In the genomic region with DNA sequence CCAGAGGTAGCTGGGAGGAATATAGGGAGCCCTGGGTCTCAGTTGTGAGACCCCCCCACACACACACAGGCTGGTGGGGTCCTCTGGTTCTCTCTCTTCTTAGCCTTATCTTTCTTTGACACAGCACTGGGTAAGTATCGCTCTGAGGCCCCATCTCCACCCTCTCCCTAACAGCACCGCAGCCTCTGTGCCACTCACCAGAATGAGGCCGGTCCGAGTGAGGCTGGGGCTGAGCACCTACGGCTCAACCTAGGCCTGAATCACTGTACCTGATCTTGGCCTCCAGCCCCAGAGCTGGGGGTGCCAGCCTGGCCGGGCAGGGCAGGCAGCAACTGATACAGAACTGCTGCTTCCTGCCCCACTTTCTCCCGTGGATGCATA, we compare ENCODE assay signal across 18 mouse cellular contexts. TPM values are rescaled to one million over a fixed set of nuclear protein-coding genes. Genes with fewer than 3 reads are reported as not detected.
A peak's percentile ranks its signal among the peaks of the same experiment; 100 is the strongest.
DNase-seq lines count a peak whose midpoint lies in the region; ATAC-seq and TF ChIP-seq lines count a peak whose summit lies in the region.
"Had no signal": no experiment of that assay in that cellular context is flagged by ENCODE, and none has a peak within 500 bp of the region (broad histone marks: within the 10 kb centered on the region; RNA-seq: fewer than 3 reads in every experiment).

No protein-coding gene starts in this region.

- 87% methylated on average over 7 of the region's 7 CpGs for WGBS in hindbrain, embryonic 10.5 days
- 90% methylated on average over 7 of the region's 7 CpGs for WGBS in hindbrain, embryonic 14.5 days
- WGBS in kidney, adult 2 months: 90% methylated on average over 7 of the region's 7 CpGs

- TF ChIP-seq POLR2A in kidney, adult 2 months (IDR thresholded peaks at IDR 0.05; ENCODE audit: low read depth, low read length): no peak

- H3K27me3 ChIP-seq in hindbrain, embryonic 10.5 days (ENCODE audit: insufficient read depth, poor library complexity, severe bottlenecking): 0 out of 2 replicates have a peak, but pooled peaks cover 3% of the 10 kb centered on the region
- H3K27me3 ChIP-seq in hindbrain, embryonic 14.5 days (ENCODE audit: control insufficient read depth, insufficient read depth, low read length): no peaks in the 10 kb centered on the region
- H3K27me3 ChIP-seq in kidney, adult 2 months (replicated peaks; ENCODE audit: control insufficient read depth, insufficient read depth, low read length): no peaks in the 10 kb centered on the region

- no peaks in the 10 kb centered on the region for H3K9me3 ChIP-seq in hindbrain, embryonic 10.5 days
- no peaks in the 10 kb centered on the region for H3K9me3 ChIP-seq in hindbrain, embryonic 14.5 days (ENCODE audit: control insufficient read depth, low read length)

- DNase-seq in hindbrain, embryonic 10.5 days (ENCODE audit: low spot score): no peak
- no peak for DNase-seq in hindbrain, embryonic 14.5 days (ENCODE audit: low spot score)
- DNase-seq in c-Kit-positive CD71-positive TER-119-positive erythroid progenitor cells, embryonic 14.5 days (ENCODE audit: low spot score): peak; percentile 71
- peak; percentile 89 for DNase-seq in liver
- no peak for DNase-seq in left cerebral cortex, adult 9 months (ENCODE audit: low spot score in 2 of 2)
- no peak for DNase-seq in kidney, adult 2 months
- DNase-seq: cerebellum, adult 11-12 months; gastrocnemius, postnatal 14 days; kidney, adult 11 months had no signal

- no peak overlapping the region for H3K4me3 ChIP-seq in hindbrain, embryonic 10.5 days
- H3K4me3 ChIP-seq in hindbrain, embryonic 14.5 days (replicated peaks; ENCODE audit: low read length): no peak overlapping the region
- H3K4me3 ChIP-seq in kidney, adult 2 months (ENCODE audit: insufficient read depth, low read depth, low read length): no peak overlapping the region
- H3K4me3 ChIP-seq: megakaryocyte, embryonic 14.5 days had no signal

- no peak for TF ChIP-seq CTCF in kidney, adult 2 months (conservative IDR thresholded peaks at IDR 0.05; ENCODE audit: insufficient read depth, insufficient read length, low read depth, low read length)

- H3K9ac ChIP-seq in hindbrain, embryonic 14.5 days: no peak overlapping the region

- H3K4me2 ChIP-seq in hindbrain, embryonic 14.5 days (replicated peaks): no peak overlapping the region

- no peak for ATAC-seq in hindbrain, embryonic 14.5 days (ENCODE audit: low FRiP score)
- ATAC-seq in megakaryocyte-erythroid progenitor cell, adult 5-6 weeks (replicated peaks; ENCODE audit: low FRiP score, low TSS enrichment, poor library complexity, severe bottlenecking): peak; percentile 55
- ATAC-seq: activated CD4-positive, CD25-positive, alpha-beta regulatory T cell, adult 4 months; CD4-positive, CD25-positive, alpha-beta regulatory T cell, adult 4 months had no signal

- H3K36me3 ChIP-seq in hindbrain, embryonic 10.5 days: no peaks in the 10 kb centered on the region
- no peaks in the 10 kb centered on the region for H3K36me3 ChIP-seq in hindbrain, embryonic 14.5 days (replicated peaks; ENCODE audit: control insufficient read depth, insufficient read depth)
- H3K36me3 ChIP-seq in kidney, adult 2 months (ENCODE audit: control insufficient read depth, insufficient read depth, low read length): no peaks in the 10 kb centered on the region

- H3K4me1 ChIP-seq in hindbrain, embryonic 10.5 days (replicated peaks): peaks cover 14% of the 10 kb centered on the region
- no peaks in the 10 kb centered on the region for H3K4me1 ChIP-seq in hindbrain, embryonic 14.5 days (replicated peaks; ENCODE audit: control insufficient read depth, insufficient read depth, low read length)
- H3K4me1 ChIP-seq in kidney, adult 2 months (ENCODE audit: control insufficient read depth, insufficient read depth, low read length): no peaks in the 10 kb centered on the region

- peak overlapping the region; percentile 51; the same call in 1 of the 2 replicates for H3K27ac ChIP-seq in hindbrain, embryonic 10.5 days
- H3K27ac ChIP-seq in hindbrain, embryonic 14.5 days: no peak overlapping the region
- H3K27ac ChIP-seq in kidney, adult 2 months (ENCODE audit: insufficient read depth, low read depth, low read length): no peak overlapping the region

RNA-seq across cellular contexts. Expression of a gene that starts 15.2 kb away (rescaled TPM):
- 0.07 TPM in 2 replicates for polyA plus RNA-seq in hindbrain, embryonic 10.5 days (2016; fragmentation: Nextera tagmentation; extraction: Ambion mirVana)
- not detected in 2 replicates for polyA plus RNA-seq in hindbrain, embryonic 14.5 days (2014; fragmentation: Nextera tagmentation; extraction: Ambion mirVana)
- total RNA-seq in megakaryocyte-erythroid progenitor cell, adult 5-6 weeks (2014; fragmentation: Nextera tagmentation): 0.79 TPM in 1 of 2 replicates, not detected in the other
- total RNA-seq in megakaryocyte-erythroid progenitor cell, adult 5-6 weeks (2017): 0.33 TPM in 1 of 2 replicates, not detected in the other
- 0.13 and 0.23 TPM in 2 replicates for polyA plus RNA-seq in kidney, adult 2 months (2012; rRNA removed)
- total RNA-seq: adrenal gland, postnatal 4 days; common myeloid progenitor, adult 5-6 weeks; layer of hippocampus, adult 18-20 months; left cerebral cortex, adult 18-20 months had no signal

RNA-seq across cellular contexts. Expression of a gene that starts 45.4 kb away (rescaled TPM):
- polyA plus RNA-seq in hindbrain, embryonic 10.5 days (2016; fragmentation: Nextera tagmentation; extraction: Ambion mirVana): 1.4 and 3.8 TPM in 2 replicates
- polyA plus RNA-seq in hindbrain, embryonic 14.5 days (2014; fragmentation: Nextera tagmentation; extraction: Ambion mirVana): 0.74 and 1.5 TPM in 2 replicates
- total RNA-seq in megakaryocyte-erythroid progenitor cell, adult 5-6 weeks (2014; fragmentation: Nextera tagmentation): 1.3 and 1.6 TPM in 2 replicates
- 2.9 and 3.8 TPM in 2 replicates for total RNA-seq in megakaryocyte-erythroid progenitor cell, adult 5-6 weeks (2017)
- polyA plus RNA-seq in kidney, adult 2 months (2012; rRNA removed): 4.9 and 5.1 TPM in 2 replicates

RNA-seq across cellular contexts. Expression of a gene that starts 50.3 kb away (rescaled TPM):
- polyA plus RNA-seq in hindbrain, embryonic 10.5 days (2016; fragmentation: Nextera tagmentation; extraction: Ambion mirVana): 0.08 and 0.10 TPM in 2 replicates
- polyA plus RNA-seq in hindbrain, embryonic 14.5 days (2014; fragmentation: Nextera tagmentation; extraction: Ambion mirVana): not detected in 2 replicates
- total RNA-seq in megakaryocyte-erythroid progenitor cell, adult 5-6 weeks (2014; fragmentation: Nextera tagmentation): 1.7 and 3.4 TPM in 2 replicates
- 0.88 and 2.1 TPM in 2 replicates for total RNA-seq in megakaryocyte-erythroid progenitor cell, adult 5-6 weeks (2017)
- 0.03 TPM in 2 replicates for polyA plus RNA-seq in kidney, adult 2 months (2012; rRNA removed)
- total RNA-seq: adrenal gland, postnatal 4 days; layer of hippocampus, adult 18-20 months; left cerebral cortex, adult 18-20 months had no signal
- polyA plus RNA-seq: hindbrain, embryonic 11.5 days had no signal

Comparison
In these comparisons a context has a peak if more than half of its experiments do, and no peak if none do; other contexts are left out.
1. DNase-seq: peak in c-Kit-positive CD71-positive TER-119-positive erythroid progenitor cells, embryonic 14.5 days (single experiment) and liver (single experiment); none in hindbrain, embryonic 10.5 days (single experiment), hindbrain, embryonic 14.5 days (single experiment), left cerebral cortex, adult 9 months (0 of 2) and kidney, adult 2 months (single experiment).